Mouse (Mus musculus) thymus, adult 2 months (tissue): ENCODE measurements at regions not wholly inside any gene's neighbourhood (a gene's known extent, or its start where the extent isn't known, plus 50 kb on each side); places are given as distances from the start of the nearest gene placed in this dataset.

Source experiments
- DNase-seq: peaks from one replicate; pipeline ENCODE4 v3.0.0; 2021
- H3K27ac ChIP-seq: fragments of 200-500 bp; 2 replicates; pipeline ENCODE4 v1.5.1; 2012; ENCODE audit warnings: low read length, control low read depth; ENCODE audit not compliant: control insufficient read depth, insufficient read depth
- H3K27me3 ChIP-seq: fragments of 200-500 bp; 2 replicates; pipeline ENCODE4 v1.6.1; 2012; ENCODE audit warnings: mild to moderate bottlenecking, low read length, moderate library complexity, mixed read lengths; ENCODE audit not compliant: control insufficient read depth, insufficient read depth
- H3K36me3 ChIP-seq: fragments of 200-500 bp; 2 replicates; pipeline ENCODE4 v1.6.1; 2012; ENCODE audit warnings: mild to moderate bottlenecking, low read length, moderate library complexity; ENCODE audit not compliant: control insufficient read depth, insufficient read depth
- H3K4me1 ChIP-seq: fragments of 200-500 bp; replicated peaks from 2 replicates; pipeline ENCODE4 v1.6.1; 2012; ENCODE audit warnings: low read length; ENCODE audit not compliant: control insufficient read depth, insufficient read depth
- H3K4me3 ChIP-seq: fragments of 200-500 bp; 2 replicates; pipeline ENCODE4 v1.5.1; 2012; ENCODE audit warnings: mild to moderate bottlenecking, low read length, control low read depth, moderate library complexity; ENCODE audit not compliant: control insufficient read depth, insufficient read depth
- CTCF ChIP-seq: fragments of 200-500 bp; IDR thresholded peaks from 2 replicates; pipeline ENCODE4 v1.5.1; 2012; ENCODE audit warnings: mild to moderate bottlenecking, control low read depth, low read length, moderate library complexity, borderline replicate concordance; ENCODE audit not compliant: control insufficient read depth, poor library complexity, insufficient read depth; ENCODE audit errors: extremely low read depth
- POLR2A ChIP-seq: fragments of 200-500 bp; IDR thresholded peaks from 2 replicates; pipeline ENCODE4 v1.6.1; 2012; ENCODE audit warnings: mild to moderate bottlenecking, low read length, control low read depth, moderate library complexity; ENCODE audit not compliant: control insufficient read depth, poor library complexity, insufficient read depth; ENCODE audit errors: extremely low read depth
- WGBS: fragments of 180-500 bp; shearing (Covaris S2); methylation state at CpG from one replicate; pipeline ENCODE4 v1.1.7; 2018; 5-methylcytosine and 5-hydroxymethylcytosine counted together

DNA sequence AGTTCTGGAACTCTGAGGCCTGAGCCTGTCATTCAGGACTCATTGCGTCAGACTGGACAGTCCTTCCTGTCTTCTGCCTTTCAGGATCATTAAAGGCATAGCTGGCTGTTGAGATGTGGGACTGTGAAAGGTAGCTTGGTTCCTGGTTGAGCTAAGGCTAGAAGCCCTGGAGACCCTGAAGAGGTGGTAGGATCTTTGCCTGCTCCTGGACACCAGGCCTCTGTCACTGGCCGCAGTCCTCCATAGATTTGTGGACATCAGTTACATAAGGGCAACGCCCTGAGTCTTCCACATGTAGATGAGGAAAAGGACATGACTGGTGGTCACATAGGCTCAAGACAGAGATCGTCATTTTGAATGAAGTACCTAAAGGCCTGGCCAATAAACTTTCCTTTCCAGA is 127.9 kb downstream of the Opa1 start:
- DNase-seq, result no peak
- WGBS, result 93% methylated on average over 4 of the region's 4 CpGs
- no peaks in the 10 kb centered on the region for H3K27me3 ChIP-seq
- no peak for TF ChIP-seq CTCF
- no peak overlapping the region for H3K27ac ChIP-seq
- no peaks in the 10 kb centered on the region for H3K36me3 ChIP-seq
- no peak overlapping the region for H3K4me3 ChIP-seq
- H3K4me1 ChIP-seq, result no peaks in the 10 kb centered on the region

DNA sequence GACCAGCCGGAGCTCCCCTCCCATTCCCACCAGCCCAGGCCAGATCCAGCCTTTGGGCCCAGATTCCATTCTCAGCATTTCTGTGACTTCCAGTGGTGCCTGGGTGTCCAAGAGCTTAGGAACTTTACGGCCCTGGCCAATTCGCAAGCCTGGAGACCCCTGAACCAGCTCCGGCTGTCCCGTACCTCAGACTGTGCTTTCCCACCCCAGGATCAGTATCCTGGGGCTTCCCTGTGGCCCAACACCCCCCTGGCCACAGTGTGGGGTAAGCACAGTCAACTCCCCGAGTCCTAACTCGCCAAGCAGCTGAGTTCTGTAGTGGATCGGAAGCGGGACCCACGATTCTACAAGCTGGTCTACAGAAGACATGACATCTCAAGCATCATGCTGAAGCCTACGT is 128.5 kb downstream of the Opa1 start:
- no peak overlapping the region for H3K4me3 ChIP-seq
- H3K36me3 ChIP-seq, result no peaks in the 10 kb centered on the region
- DNase-seq, result no peak
- TF ChIP-seq CTCF, result no peak
- no peaks in the 10 kb centered on the region for H3K27me3 ChIP-seq
- WGBS, result 96% methylated on average over 11 of the region's 11 CpGs
- no peaks in the 10 kb centered on the region for H3K4me1 ChIP-seq
- H3K27ac ChIP-seq, result no peak overlapping the region

- Histone ChIP-seq H3K36me3 (no peaks in the 10 kb centered on the region), H3K4me3 (no peak overlapping the region), H3K4me1 (no peaks in the 10 kb centered on the region), H3K27me3 (no peaks in the 10 kb centered on the region), H3K27ac (no peak overlapping the region)
- WGBS, result 93% methylated on average over 4 of the region's 4 CpGs
- no peak for DNase-seq
- TF ChIP-seq POLR2A, result no peak
Measured at GRCm38 (mm10) chr16:29709072-29709471, 129.9 kb downstream of the Opa1 start.

- no peak for DNase-seq
- Histone ChIP-seq H3K4me3 (no peak overlapping the region), H3K4me1 (no peaks in the 10 kb centered on the region), H3K36me3 (no peaks in the 10 kb centered on the region), H3K27me3 (no peaks in the 10 kb centered on the region), H3K27ac (no peak overlapping the region)
- no peak for TF ChIP-seq CTCF
- no peak for TF ChIP-seq POLR2A
Measured at GRCm38 (mm10) chr16:29711386-29711785, 132.3 kb downstream of the Opa1 start.

GRCm38 (mm10) chr16:29711912-29712681 is 133.0 kb downstream of the Opa1 start:
- Histone ChIP-seq H3K4me1 (no peaks in the 10 kb centered on the region), H3K27me3 (no peaks in the 10 kb centered on the region), H3K36me3 (no peaks in the 10 kb centered on the region), H3K27ac (no peak overlapping the region), H3K4me3 (no peak overlapping the region)
- no peak for DNase-seq
- TF ChIP-seq CTCF (no peak), POLR2A (no peak)
- WGBS, result 90% methylated on average over 12 of the region's 12 CpGs

GRCm38 (mm10) chr16:29714612-29715127 is 135.5 kb downstream of the Opa1 start:
- no peaks in the 10 kb centered on the region for H3K4me1 ChIP-seq
- 89% methylated on average over 10 of the region's 10 CpGs for WGBS
- H3K27me3 ChIP-seq, result no peaks in the 10 kb centered on the region

GRCm38 (mm10) chr16:29718965-29719364 is 139.8 kb downstream of the Opa1 start:
- H3K4me3 ChIP-seq, result no peak overlapping the region
- TF ChIP-seq POLR2A, result no peak
- TF ChIP-seq CTCF, result no peak
- no peaks in the 10 kb centered on the region for H3K4me1 ChIP-seq
- no peaks in the 10 kb centered on the region for H3K27me3 ChIP-seq
- WGBS, result 91% methylated on average over 10 of the region's 10 CpGs
- no peaks in the 10 kb centered on the region for H3K36me3 ChIP-seq
- no peak for DNase-seq
- H3K27ac ChIP-seq, result no peak overlapping the region

More at GRCm38 (mm10) chr16:29714612-29715127, 135.5 kb downstream of the Opa1 start:
- Histone ChIP-seq H3K27ac (no peak overlapping the region), H3K36me3 (no peaks in the 10 kb centered on the region), H3K4me3 (no peak overlapping the region)
- TF ChIP-seq CTCF, result no peak
- TF ChIP-seq POLR2A, result no peak
- no peak for DNase-seq
